Mouse (Mus musculus) megakaryocyte, embryonic 14.5 days (primary cell): ENCODE data around the gene Olfr1029.
"Not testable (repeated sequence)": the region's sequence is repeated elsewhere in the genome, so short reads cannot be mapped to it uniquely, and the experiment has no call there.

Experiments used
- FLI1 ChIP-seq: IDR thresholded peaks from 2 replicates; pipeline ENCODE4 v1.6.1; 2012; ENCODE audit warnings: low read length, inconsistent platforms, mixed read lengths
- GATA1 ChIP-seq: IDR thresholded peaks from 3 replicates; pipeline ENCODE4 v1.6.1; 2012; ENCODE audit warnings: mixed read lengths, low read length, inconsistent platforms, borderline replicate concordance

GRCm38 (mm10) chr2:86020406-86020805, 46.7 kb downstream of the Olfr1029 start, which contains the start of gene Olfr1033:
- not testable (repeated sequence) for TF ChIP-seq GATA1, FLI1
